Mouse (Mus musculus) cortical plate, adult 2 months (tissue): ENCODE measurements around the gene Ffar3.

Experiments
- CTCF ChIP-seq: fragments of 200-500 bp; IDR thresholded peaks from 2 replicates; pipeline ENCODE4 v1.5.1; 2011; ENCODE audit warnings: mild to moderate bottlenecking, control low read depth, low read length; ENCODE audit not compliant: insufficient read depth; ENCODE audit errors: extremely low read depth
- POLR2A ChIP-seq: fragments of 200-500 bp; IDR thresholded peaks from 2 replicates; pipeline ENCODE4 v1.6.1; 2011; ENCODE audit warnings: mild to moderate bottlenecking, low read length, control low read depth; ENCODE audit not compliant: insufficient read depth; ENCODE audit errors: extremely low read depth

GRCm38 (mm10) chr7:30861464-30861863 lies 5.5 kb upstream of the Ffar3 start, which contains the start of gene Ffar1:
- TF ChIP-seq CTCF (no peak), POLR2A (no peak)
